Mouse (Mus musculus): ENCODE data around the gene Lamb2.

DNA sequence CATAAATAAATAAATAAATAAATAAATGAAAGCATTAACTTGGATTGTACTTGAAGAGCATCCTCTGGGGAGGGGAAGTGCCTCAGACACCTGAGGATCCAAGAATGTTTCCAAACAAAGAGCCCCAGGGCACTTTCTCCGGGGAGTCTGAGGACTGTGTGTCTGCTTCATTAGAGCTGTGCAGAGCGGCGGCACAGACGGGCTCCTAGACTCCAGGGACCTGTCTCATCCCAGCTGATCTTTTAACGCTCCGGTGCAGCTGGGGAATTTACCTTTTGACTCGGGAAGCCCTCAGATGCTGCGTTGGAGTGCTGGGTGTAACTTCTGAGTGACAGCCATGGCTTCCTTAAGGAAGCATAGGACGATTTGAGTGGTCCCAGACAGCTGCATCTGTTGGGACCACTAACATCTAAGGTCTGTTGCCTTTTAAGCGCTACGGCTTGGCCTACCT, 18.3 kb upstream of the Lamb2 start, which contains the start of gene Klhdc8b:
- no peak for TF ChIP-seq EP300 (IDR thresholded peaks at IDR 0.05; ENCODE audit: insufficient read depth, low read depth, low read length)
- no peak for TF ChIP-seq CTCF (IDR thresholded peaks at IDR 0.05)
- TF ChIP-seq POLR2A (IDR thresholded peaks at IDR 0.05; ENCODE audit: insufficient read depth, low read depth, low read length), result no peak

Data from heart, adult 2 months (tissue).